Mouse (Mus musculus) G1E-ER4 (cell line): Measurements from ENCODE around the gene Klra10. TPM values are rescaled to one million over a fixed set of nuclear protein-coding genes. Genes with fewer than 3 reads are reported as not detected.
"Not testable (repeated sequence)": the region's sequence is repeated elsewhere in the genome, so short reads cannot be mapped to it uniquely, and the experiment has no call there.

Source experiments
- GATA1 ChIP-seq: IDR thresholded peaks from one replicate; pipeline ENCODE4 v1.8.0; 2012; ENCODE audit warnings: low read length, inconsistent platforms
- polyA plus RNA-seq: library from polyadenylated mRNA; stranded (reverse); fragments of >175 nt; gene quantifications from 2 replicates; pipeline ENCODE4 v1.2.3, GENCODE M21; 2012

Gene Klra10
- not detected in 2 replicates for polyA plus RNA-seq

DNA sequence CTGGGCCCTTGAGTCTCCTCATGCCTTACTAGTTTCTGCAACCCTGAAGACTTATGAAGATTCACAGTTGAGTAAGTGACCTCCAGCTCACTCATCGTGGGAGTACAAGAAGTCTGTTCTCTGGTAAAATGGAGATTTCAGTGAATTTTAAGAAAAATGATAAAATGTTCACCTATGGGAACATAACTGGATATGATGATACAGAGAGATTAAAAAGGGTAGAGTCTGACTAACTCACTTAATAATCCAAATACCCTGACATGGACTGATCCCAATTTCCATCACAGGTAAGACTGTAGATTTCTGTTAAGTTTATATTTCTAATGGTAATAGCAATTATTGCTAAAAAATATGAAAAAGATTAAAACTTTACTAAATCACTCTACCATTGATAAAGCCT is at the start of gene Klra10:
Gene Klra10, minus strand, starts transcription at position 101 of the 400 bp plus-strand sequence.
- not testable (repeated sequence) for TF ChIP-seq GATA1

DNA sequence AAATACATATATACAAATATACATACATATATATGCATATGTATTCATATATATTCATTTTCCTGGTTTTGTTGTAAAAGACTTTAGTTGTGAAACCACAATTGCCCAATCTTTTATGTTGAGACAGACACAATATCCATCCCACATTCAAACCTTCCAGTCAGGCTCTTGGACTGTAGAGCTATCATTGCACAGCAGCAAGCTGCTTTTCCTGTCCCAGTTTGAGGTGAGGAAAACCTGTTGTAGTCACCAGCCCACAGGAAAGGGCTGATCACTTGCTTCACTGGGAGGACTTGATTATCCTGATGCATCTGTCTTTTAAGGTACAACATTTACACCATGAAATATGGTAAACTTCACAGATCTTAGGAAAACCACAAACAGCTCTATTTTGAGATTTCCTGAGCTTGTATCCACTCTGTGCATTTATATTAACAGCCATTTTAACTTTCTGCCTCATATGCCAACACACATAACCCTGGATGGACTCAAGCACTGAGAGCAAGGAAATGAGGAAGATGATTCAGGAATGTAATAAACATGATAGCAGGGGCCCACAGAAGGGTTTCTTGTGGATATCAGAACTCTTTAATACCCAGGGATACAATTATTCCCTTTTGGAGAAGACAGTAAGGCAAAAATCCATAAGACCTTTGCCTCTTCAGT is 6.4 kb upstream of the Klra10 start:
- no peak for TF ChIP-seq GATA1

DNA sequence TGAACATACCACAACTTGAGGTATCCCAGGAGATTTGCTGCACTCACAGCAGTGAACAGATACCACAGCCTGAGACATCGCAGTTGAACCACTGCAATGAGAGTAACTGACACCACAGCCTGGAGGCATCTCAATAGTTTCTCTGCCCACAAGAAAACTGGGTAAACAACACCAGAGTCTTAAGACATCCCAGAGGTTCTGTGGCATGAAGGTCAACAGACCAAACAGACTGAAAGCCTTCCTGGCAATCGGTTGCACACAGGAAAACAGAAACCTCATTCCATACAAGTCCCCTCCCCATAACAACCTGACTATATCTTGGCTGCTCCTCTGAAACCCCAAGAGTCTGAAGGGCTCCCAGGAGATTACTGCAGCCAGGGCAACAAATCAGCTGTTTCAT is 26.4 kb downstream of the Klra10 start:
- TF ChIP-seq GATA1, result no peak

DNA sequence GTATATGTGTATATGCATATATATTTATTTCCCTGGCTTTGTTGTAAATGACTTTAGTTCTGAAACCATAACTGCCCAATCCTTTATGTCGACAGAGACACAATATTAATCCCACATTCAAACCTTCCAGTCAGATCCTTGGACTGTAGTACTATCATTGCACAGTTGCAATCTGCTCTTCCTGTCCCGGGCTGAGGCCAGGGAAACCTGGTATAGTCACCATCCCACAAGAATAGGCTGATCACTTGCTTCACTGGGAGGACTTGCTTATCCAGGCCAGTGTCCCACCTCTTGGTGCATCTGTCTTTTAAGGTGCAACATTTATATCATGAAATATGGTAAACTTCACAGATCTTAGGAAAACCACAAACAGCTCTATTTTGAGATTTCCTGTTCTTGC is 44.2 kb downstream of the Klra10 start:
- TF ChIP-seq GATA1, result no peak

DNA sequence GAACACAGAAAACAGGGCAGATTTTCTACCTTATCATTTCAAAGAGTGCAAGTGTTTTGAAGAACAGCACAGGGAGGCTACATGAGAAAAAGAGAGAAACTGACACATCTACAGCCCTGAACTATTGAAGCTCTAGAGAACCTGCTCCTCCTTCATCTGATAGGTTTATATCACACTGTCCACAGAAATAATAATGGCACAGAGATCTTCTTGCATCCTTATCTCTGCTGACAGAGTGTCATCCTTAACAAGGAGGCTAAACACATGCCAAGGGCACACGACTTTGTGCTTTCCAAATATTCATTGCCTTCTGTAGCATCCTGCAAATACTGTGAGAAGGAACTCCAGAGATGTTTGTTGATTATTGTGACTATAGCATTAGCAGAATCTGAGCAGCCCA is 45.1 kb downstream of the Klra10 start:
- no peak for TF ChIP-seq GATA1

DNA sequence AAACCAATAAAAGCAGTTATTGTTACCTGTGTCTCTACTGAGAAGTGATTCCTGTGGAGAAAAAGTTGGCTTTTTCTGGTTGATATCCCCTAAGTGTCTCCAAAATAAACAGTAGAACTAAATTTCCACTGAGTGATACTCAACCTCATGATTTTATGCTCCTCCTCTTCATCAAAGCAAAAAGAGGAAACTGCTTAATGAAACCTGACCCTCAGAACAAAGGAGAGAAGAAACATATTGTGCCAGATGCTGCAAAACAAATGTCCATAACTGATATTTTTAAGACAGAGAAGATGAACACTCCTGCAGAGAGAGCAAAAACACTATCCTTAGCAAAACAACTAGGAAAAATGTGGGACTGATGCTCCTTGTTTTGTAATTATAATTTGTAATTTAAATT is 48.5 kb downstream of the Klra10 start, which contains the start of gene Klra7:
Gene Klra7, minus strand, starts transcription at position 101 of the 400 bp plus-strand sequence.
- no peak for TF ChIP-seq GATA1

Other genes starting within 250 kb of the Klra10 start
- not detected in 2 replicates for gene Klra4, start 214.7 kb downstream of the Klra10 start, polyA plus RNA-seq
- not detected in 2 replicates for gene Klra8, start 152.0 kb downstream of the Klra10 start, polyA plus RNA-seq
- not detected in 2 replicates for gene Klra9, start 88.8 kb downstream of the Klra10 start, polyA plus RNA-seq
- not detected in 2 replicates for gene Klra7, start 48.6 kb downstream of the Klra10 start, polyA plus RNA-seq
- gene Klra3, start 55.6 kb upstream of the Klra10 start, polyA plus RNA-seq, result not detected in 2 replicates
- not detected in 2 replicates for gene Klra1, start 104.9 kb upstream of the Klra10 start, polyA plus RNA-seq